Mouse (Mus musculus) cortical plate, adult 2 months (tissue): ENCODE results near the gene Bloc1s4.

Experiments used
- CTCF ChIP-seq: fragments of 200-500 bp; IDR thresholded peaks from 2 replicates; pipeline ENCODE4 v1.5.1; 2011; ENCODE audit warnings: mild to moderate bottlenecking, control low read depth, low read length; ENCODE audit not compliant: insufficient read depth; ENCODE audit errors: extremely low read depth
- POLR2A ChIP-seq: fragments of 200-500 bp; IDR thresholded peaks from 2 replicates; pipeline ENCODE4 v1.6.1; 2011; ENCODE audit warnings: mild to moderate bottlenecking, low read length, control low read depth; ENCODE audit not compliant: insufficient read depth; ENCODE audit errors: extremely low read depth

DNA sequence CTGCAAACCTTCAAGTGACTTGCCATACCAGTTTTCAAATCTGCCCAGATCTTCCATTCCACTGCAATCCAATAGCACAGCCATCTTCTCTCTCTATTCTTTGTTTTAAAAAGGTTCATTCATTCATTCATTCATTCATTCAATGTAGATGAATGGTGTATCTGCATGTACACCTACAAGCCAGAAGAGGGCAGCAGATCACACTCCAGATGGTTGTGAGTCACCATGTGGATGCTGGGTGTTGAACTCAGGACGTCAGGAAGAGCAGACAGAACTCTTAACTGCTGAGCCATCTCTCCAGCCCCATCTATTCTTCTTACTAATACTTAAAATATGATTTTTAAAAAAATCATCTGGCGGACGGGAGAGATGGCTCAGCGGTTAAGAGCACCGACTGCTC, 8.6 kb upstream of the Bloc1s4 start:
- TF ChIP-seq CTCF, result peak; percentile 53
- no peak for TF ChIP-seq POLR2A
